Mouse (Mus musculus): ENCODE results near the gene Stoml2. TPM values are rescaled to one million over a fixed set of nuclear protein-coding genes. Genes with fewer than 3 reads are reported as not detected.

Stoml2 gene
- total RNA-seq (2023): 10 to 100 TPM; 61.5 to 64.6 TPM

DNA sequence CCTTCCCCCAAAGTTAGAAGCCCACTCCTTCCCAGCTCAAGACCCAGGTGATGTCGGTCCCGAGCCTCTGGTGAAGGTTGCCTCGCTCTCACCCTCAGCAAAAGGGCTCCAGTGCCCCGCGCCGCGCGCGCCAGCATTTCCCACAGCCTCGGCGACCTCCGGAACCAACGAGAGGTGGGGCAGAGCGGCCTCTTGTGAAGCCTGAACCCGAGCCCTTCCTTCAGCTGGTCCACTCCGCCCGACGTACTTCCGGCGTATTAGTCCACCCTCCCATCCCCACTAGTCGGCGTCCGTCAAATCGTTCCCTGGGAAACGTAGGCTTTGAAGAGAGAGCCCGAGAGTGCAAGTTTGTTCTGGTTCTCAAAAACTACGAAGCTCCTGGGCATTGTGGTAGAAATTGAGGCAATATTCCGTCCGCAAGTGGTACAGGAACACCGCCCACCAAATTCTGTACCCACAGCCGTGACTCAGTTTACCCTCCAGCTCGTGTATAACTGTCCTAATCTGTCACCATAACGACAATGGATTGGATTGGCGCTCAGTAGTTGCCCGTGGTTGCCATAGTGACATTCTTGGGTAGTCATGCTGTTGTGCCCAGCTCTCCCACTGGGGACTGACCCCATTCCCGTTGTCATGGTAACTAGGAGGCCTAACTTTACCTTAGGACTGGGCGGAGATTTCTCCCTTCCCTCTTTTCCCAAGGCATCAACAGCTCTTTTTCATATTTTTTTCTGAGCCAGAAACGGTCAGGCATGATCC, at the start of gene Stoml2:
Gene Stoml2, minus strand, starts transcription at position 474 of the 759 bp plus-strand sequence.

DNA sequence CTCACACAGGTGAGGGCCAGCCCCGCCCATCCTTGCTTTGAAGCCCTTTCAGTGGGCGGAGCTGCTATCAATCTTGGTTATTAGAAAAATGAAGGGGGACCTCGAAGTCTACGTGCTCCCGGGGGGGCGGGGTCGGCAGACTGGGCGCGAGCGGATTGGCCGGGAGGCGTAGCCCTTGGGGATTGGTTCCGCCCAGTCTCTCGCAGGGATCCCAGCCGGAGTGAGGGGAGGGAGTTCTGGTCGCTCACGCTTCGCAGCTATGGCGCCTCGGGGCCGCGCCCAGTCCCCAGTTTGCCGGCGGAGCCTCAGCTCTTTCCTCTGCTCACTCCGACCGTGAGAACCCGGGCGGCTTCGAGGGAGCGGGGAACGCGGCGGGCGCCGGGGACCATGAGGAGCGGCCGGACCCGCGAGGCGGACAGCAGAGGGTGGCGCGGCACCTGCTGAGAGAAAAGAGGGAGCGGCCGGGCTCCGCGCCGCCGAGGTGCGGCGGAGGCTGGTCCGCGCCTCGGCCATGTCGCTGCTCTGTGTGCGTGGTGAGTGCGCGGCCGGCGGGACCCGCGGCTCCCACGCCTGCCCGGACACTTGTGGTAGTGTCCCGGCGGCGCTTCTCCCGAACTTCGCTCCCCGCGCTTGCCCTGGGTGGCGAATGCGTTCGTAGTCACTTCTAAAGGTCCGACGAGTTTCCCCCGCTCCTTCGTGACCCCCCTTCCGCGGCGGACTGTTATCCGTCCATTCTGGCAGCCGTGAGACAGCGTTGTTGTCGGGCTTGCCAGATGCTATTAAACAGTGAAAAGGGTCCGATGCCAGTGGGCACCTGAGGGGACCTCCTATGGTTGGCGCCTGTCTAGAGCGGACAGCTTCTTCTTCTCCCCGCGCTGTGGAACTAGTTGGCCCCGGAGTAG, 27.5 kb upstream of the Stoml2 start, which contains the start of gene Unc13b:
Gene Unc13b, plus strand, starts transcription at position 201 of the 902 bp plus-strand sequence.

DNA sequence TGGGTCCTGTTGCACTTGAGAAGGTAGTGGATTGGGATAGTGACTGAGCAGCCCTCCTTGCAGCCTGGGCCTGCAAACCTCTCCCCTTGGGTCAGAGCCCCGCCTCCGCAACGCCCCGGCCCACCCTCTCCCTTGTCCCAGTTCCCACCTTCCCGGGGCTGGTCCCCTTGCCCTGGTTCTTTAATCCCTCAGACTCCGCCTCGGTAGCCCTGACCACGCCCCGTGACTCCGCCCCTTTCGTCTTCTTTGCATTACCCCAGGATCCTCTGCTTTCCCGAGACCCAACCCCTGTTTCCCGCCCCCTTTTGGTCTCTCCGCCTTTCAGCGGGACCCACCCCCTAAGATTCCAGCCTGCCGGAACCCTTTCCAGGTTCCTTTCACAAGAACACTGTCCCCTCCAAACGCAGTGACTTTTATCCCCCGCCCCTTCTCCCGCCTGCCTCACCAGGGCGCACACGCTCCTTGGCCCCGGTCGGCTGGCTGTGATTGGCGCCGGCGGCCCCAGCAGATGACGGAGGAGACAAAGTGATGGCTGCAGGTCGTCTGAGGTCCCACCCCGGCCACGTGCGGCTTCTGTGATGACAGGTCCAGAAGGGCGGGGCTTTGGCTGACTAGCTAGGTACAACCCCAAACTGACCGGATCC, 14.3 kb upstream of the Stoml2 start, which contains the start of gene Fam214b:
Gene Fam214b, minus strand, starts transcription at position 562 of the 644 bp plus-strand sequence.

DNA sequence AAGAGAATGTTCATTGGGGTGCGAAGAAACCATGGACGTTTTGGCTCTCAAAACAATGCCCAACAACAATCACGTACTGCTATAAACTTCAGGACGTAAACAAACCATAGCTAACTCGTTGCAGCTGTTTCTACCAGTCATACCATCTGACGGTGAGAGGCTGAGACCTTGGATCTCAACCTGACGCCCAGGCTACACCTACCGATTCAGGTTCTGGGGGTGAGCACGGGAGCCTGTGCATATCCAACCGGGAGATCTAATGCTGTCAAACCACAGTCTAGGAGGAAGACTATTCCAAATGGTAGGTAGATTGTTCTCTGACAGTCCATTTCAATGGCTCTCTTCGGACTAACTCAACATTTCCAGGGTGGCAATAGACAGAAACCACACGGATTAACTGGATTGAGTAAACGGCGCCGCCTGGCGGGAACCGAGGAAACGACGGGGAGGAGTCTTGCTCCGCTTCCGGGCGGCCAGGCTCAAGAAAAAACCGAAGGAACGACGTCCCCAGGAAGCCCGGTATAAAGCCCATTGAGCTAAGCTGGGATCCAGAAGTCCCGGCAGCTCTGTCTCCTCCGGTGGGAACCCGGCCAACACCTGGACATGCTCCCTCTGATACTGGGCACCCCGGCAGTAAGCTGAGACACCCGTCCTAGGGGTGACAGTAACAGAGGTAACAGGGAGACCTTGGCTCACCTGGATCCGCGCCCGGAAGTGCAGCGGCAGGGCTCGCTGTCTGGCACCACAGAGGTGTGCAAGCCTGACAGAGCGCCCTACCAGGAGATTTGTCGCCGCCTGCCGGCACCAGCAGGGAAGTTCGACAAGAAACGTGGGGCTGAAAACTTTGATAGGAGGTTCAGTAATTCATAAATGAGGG, 6.2 kb downstream of the Stoml2 start, which contains the start of gene Pigo:
Gene Pigo, minus strand, starts transcription at position 736 of the 877 bp plus-strand sequence.

DNA sequence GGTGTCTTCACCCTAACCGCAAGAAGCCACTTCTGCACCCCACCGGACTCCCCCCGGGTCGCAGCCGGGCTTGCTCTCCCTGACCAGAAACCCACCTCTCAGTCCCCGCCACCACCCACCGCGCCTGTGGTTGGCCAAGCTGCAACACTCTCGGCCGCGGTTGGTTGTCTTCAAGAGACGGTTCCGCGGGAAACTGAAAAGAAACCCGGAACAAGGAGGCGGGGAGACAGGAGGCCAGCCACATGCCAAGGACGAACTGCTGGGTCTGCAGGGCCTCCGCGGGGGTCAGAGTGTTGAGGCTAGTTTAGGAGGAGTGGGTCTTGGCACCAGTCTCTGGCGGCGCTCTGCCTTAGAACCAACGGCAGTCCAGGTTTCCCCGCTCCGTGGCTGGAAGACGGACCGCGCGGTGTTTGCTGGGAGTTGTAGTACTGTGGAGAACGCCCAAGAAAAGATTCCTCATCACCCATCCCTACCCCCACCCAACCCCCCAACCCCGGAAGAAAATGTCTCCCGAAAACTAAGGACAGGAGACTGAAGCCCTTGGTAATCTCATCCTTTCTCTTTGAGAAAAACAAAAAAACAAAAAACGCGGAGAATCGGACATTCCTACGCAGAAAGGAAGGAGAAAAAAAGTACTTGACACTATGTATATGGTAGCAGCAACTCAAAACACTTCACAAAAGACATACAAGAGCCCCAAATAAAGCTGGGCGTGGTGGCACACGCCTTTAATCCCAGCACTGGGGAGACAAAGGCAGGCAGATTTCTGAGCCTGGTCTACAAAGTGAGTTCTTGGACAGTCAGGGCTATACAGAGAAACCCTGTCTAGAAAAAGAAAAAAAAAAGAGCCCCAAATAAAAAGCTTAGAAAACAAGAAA, 21.1 kb downstream of the Stoml2 start, which contains the start of gene Fancg:
Gene Fancg, minus strand, starts transcription at position 346 of the 878 bp plus-strand sequence.

DNA sequence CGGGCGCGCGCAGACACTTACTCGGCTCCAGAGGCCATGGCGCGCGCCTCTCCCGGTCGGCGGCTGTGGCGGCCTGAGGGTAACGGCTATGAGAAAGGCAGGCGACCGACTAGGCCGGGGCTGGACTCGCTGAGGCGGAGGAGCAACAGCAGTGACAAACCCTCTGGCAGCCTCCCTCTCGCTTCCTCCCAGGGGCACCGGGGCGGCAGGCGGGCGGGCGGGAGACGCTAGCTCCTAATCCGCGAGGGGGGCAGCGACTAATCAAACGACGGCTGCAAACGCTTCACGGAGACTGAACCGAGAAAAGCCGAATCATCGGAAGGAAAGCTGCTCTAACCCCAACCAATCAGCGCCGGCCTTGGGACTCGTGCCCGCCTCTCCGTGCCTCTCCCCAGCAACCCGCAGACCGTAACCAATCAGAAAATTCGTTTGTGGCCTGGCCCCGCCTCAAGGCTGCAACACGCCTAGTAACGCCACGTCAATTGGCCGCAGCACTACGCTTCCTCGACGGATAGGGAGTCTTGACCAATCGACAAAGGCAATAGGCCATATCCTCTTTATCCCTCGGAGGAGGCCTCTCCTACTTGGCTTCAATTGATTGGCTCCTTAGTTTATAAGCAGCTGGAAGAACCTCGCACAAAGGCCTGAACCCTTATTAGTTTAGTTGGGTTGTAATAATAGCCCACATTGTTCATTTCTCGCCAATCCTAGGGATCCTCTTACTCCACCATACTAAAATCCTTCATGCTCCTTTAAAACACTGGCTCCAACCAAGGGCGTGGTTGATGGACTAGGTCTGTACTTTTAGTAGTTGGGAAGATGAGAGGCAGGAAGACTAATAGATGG, 31.1 kb downstream of the Stoml2 start, which contains the start of gene Vcp:
Gene Vcp, minus strand, starts transcription at position 367 of the 846 bp plus-strand sequence.

Other genes starting within 250 kb of the Stoml2 start
- gene Fam205a1, start 177.8 kb downstream of the Stoml2 start, total RNA-seq (2023): not detected
- gene Gm12394, start 174.9 kb downstream of the Stoml2 start, total RNA-seq (2023): not detected
- not detected for gene Fam205c, start 157.5 kb downstream of the Stoml2 start, total RNA-seq (2023)
- gene Phf24, start 115.0 kb downstream of the Stoml2 start, total RNA-seq (2023): not detected
- gene Dnajb5, start 81.9 kb downstream of the Stoml2 start, total RNA-seq (2023): 10 to 100 TPM; 14.3 to 14.6 TPM
- gene 1700022I11Rik, start 62.1 kb downstream of the Stoml2 start, total RNA-seq (2023): not detected
- 100 to 1,000 TPM; 115 to 119 TPM for gene Vcp, start 31.2 kb downstream of the Stoml2 start, total RNA-seq (2023)
- gene Fancg, start 21.2 kb downstream of the Stoml2 start, total RNA-seq (2023): 10 to 100 TPM; 18.4 to 23.1 TPM
- 10 to 100 TPM; 11.7 to 12.1 TPM for gene Pigo, start 5.9 kb downstream of the Stoml2 start, total RNA-seq (2023)
- 10 to 100 TPM; 54.2 to 74.8 TPM for gene Fam214b, start 14.5 kb upstream of the Stoml2 start, total RNA-seq (2023)
- gene Unc13b, start 27.2 kb upstream of the Stoml2 start, total RNA-seq (2023): 1 to 10 TPM; 2.9 to 3.3 TPM
- under 1 TPM in 1 of 2 experiments, not detected in 1; 0.34 TPM for gene Atp8b5, start 235.4 kb upstream of the Stoml2 start, total RNA-seq (2023)